ENCODE assay signal across 20 mouse cellular contexts in the genomic region with DNA sequence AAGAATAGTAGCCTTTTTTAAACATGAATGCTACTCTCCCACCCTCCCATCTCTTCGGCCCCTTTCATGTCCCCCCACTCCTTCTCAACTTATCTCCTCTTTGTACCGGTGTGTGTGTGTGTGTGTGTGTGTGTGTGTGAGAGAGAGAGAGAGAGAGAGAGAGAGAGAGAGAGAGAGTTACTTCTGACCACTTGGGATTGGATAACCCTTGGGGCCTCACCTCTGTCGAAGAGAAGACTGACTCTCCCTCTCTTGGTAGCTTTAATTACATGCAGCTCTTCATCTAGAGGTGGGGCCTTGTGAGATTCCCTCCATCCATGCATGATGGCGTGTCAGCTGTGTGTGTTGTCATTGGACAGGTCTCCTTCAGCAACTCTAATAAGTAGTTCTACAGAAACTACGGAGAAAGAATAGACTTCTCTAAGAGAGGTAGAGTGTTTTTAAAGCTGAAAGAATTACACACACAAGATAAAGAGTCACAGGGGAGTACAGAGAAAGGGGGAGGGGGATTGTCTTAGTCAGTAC. TPM values are rescaled to one million over a fixed set of nuclear protein-coding genes. Genes with fewer than 3 reads are reported as not detected.
A peak's percentile ranks its signal among the peaks of the same experiment; 100 is the strongest.
DNase-seq lines count a peak whose midpoint lies in the region; ATAC-seq and TF ChIP-seq lines count a peak whose summit lies in the region.
"Had no signal": no experiment of that assay in that cellular context is flagged by ENCODE, and none has a peak within 500 bp of the region (broad histone marks: within the 10 kb centered on the region; RNA-seq: fewer than 3 reads in every experiment).

No protein-coding gene starts in this region.

- H3K4me1 ChIP-seq in intestine, embryonic 16.5 days (ENCODE audit: control insufficient read depth, insufficient read depth, low read length): peaks cover 17% of the 10 kb centered on the region
- peaks cover 18% of the 10 kb centered on the region for H3K4me1 ChIP-seq in intestine, embryonic 15.5 days (replicated peaks)
- H3K4me1 ChIP-seq in megakaryocyte, embryonic 14.5 days: peaks cover 75% of the 10 kb centered on the region
- H3K4me1 ChIP-seq in ES-Bruce4 (ENCODE audit: control insufficient read depth, insufficient read depth, low read length): peaks cover 3% of the 10 kb centered on the region
- H3K4me1 ChIP-seq: forebrain, embryonic 12.5 days had no signal

- H3K36me3 ChIP-seq in intestine, embryonic 16.5 days (ENCODE audit: control insufficient read depth, insufficient read depth, low read length): 0 out of 2 replicates have a peak, but pooled peaks cover 3% of the 10 kb centered on the region
- H3K36me3 ChIP-seq in intestine, embryonic 15.5 days: peaks cover 4% of the 10 kb centered on the region; the same call in 1 of the 2 replicates
- H3K36me3 ChIP-seq in megakaryocyte, embryonic 14.5 days (replicated peaks; ENCODE audit: low read length): peaks cover 55% of the 10 kb centered on the region
- no peaks in the 10 kb centered on the region for H3K36me3 ChIP-seq in ES-Bruce4 (ENCODE audit: control insufficient read depth, insufficient read depth, low read length, poor library complexity, severe bottlenecking)

- H3K27me3 ChIP-seq in intestine, embryonic 16.5 days (replicated peaks; ENCODE audit: control insufficient read depth, insufficient read depth, low read length): no peaks in the 10 kb centered on the region
- no peaks in the 10 kb centered on the region for H3K27me3 ChIP-seq in intestine, embryonic 15.5 days (replicated peaks)
- H3K27me3 ChIP-seq in megakaryocyte, embryonic 14.5 days (replicated peaks): no peaks in the 10 kb centered on the region
- H3K27me3 ChIP-seq in ES-Bruce4 (ENCODE audit: control insufficient read depth, insufficient read depth, low read length, poor library complexity, severe bottlenecking): no peaks in the 10 kb centered on the region
- H3K27me3 ChIP-seq: forebrain, embryonic 12.5 days; heart, embryonic 12.5 days; neural tube, embryonic 13.5 days had no signal

- no peak overlapping the region for H3K4me2 ChIP-seq in intestine, embryonic 16.5 days (ENCODE audit: low read depth, low read length)
- H3K4me2 ChIP-seq in intestine, embryonic 15.5 days (replicated peaks): no peak overlapping the region
- H3K4me2 ChIP-seq: forebrain, embryonic 12.5 days; heart, embryonic 12.5 days; neural tube, embryonic 13.5 days had no signal

- peak; percentile 50 for DNase-seq in induced T-regulatory cell, adult 2 months (ENCODE audit: low read depth)
- DNase-seq in cerebellum, adult 9-11 months: no peak
- DNase-seq: layer of hippocampus, postnatal 36 days had no signal

- 79% methylated on average over 5 of the region's 5 CpGs for WGBS in intestine, embryonic 16.5 days
- WGBS in intestine, embryonic 15.5 days: 82% methylated on average over 5 of the region's 5 CpGs

- peak overlapping the region; percentile 16; the same call in 1 of the 2 replicates for H3K27ac ChIP-seq in intestine, embryonic 16.5 days (ENCODE audit: low read length)
- H3K27ac ChIP-seq in intestine, embryonic 15.5 days: no peak overlapping the region
- 0 out of 2 replicates have a peak overlapping the region, but pooled peaks have one; percentile 58 for H3K27ac ChIP-seq in ES-Bruce4 (ENCODE audit: insufficient read depth, low read length)
- H3K27ac ChIP-seq: embryonic facial prominence, embryonic 10.5 days; forebrain, embryonic 12.5 days; midbrain, embryonic 10.5 days; neural tube, embryonic 13.5 days had no signal

- no peaks in the 10 kb centered on the region for H3K9me3 ChIP-seq in intestine, embryonic 16.5 days (ENCODE audit: control insufficient read depth, low read length)
- H3K9me3 ChIP-seq in intestine, embryonic 15.5 days: no peaks in the 10 kb centered on the region
- no peaks in the 10 kb centered on the region for H3K9me3 ChIP-seq in megakaryocyte, embryonic 14.5 days
- H3K9me3 ChIP-seq in ES-Bruce4 (replicated peaks; ENCODE audit: control insufficient read depth, insufficient read depth, low read length, poor library complexity, severe bottlenecking): no peaks in the 10 kb centered on the region
- H3K9me3 ChIP-seq: embryonic facial prominence, embryonic 10.5 days; forebrain, embryonic 12.5 days; heart, embryonic 12.5 days; midbrain, embryonic 10.5 days; neural tube, embryonic 13.5 days had no signal

- no peak for TF ChIP-seq CTCF in ES-Bruce4 (IDR thresholded peaks at IDR 0.05; ENCODE audit: low read depth, low read length)

- H3K4me3 ChIP-seq in intestine, embryonic 16.5 days (ENCODE audit: low read length): no peak overlapping the region
- H3K4me3 ChIP-seq in intestine, embryonic 15.5 days (replicated peaks): no peak overlapping the region
- peak overlapping the region; percentile 38 for H3K4me3 ChIP-seq in megakaryocyte, embryonic 14.5 days (replicated peaks)
- no peak overlapping the region for H3K4me3 ChIP-seq in ES-Bruce4 (ENCODE audit: low read depth, low read length)
- H3K4me3 ChIP-seq: embryonic facial prominence, embryonic 10.5 days; forebrain, embryonic 12.5 days; gastrocnemius, adult 2 months; heart, embryonic 12.5 days; layer of hippocampus, adult 2 months; midbrain, embryonic 10.5 days; neural tube, embryonic 13.5 days had no signal

- no peak for TF ChIP-seq POLR2A in ES-Bruce4 (IDR thresholded peaks at IDR 0.05; ENCODE audit: insufficient read depth, low read length)

- ATAC-seq in intestine, embryonic 16.5 days: no peak
- ATAC-seq in intestine, embryonic 15.5 days: no peak
- ATAC-seq in megakaryocyte, adult 5-6 weeks (ENCODE audit: poor library complexity, severe bottlenecking): no peak

- H3K9ac ChIP-seq in intestine, embryonic 16.5 days (ENCODE audit: low read depth, low read length): no peak overlapping the region
- H3K9ac ChIP-seq in intestine, embryonic 15.5 days: no peak overlapping the region
- H3K9ac ChIP-seq in ES-Bruce4 (ENCODE audit: low read depth, poor library complexity, severe bottlenecking): no peak overlapping the region
- H3K9ac ChIP-seq: forebrain, embryonic 12.5 days; heart, embryonic 12.5 days; liver, postnatal 0 days; neural tube, embryonic 13.5 days had no signal

- TF ChIP-seq EP300 in ES-Bruce4 (IDR thresholded peaks at IDR 0.05; ENCODE audit: insufficient read depth, low read depth, low read length): no peak

RNA-seq across cellular contexts. Expression of a gene that starts 53.5 kb away (rescaled TPM):
- polyA plus RNA-seq in intestine, embryonic 16.5 days (2015; fragmentation: Nextera tagmentation; extraction: Ambion mirVana): 3,214 and 4,275 TPM in 2 replicates
- 1,502 and 1,827 TPM in 2 replicates for polyA plus RNA-seq in intestine, embryonic 15.5 days (2015; fragmentation: Nextera tagmentation; extraction: Ambion mirVana)
- 1.4 and 1.8 TPM in 2 replicates for polyA plus RNA-seq in megakaryocyte, embryonic 14.5 days (2012; ENCODE audit: insufficient read depth, low replicate concordance)
- not detected in 2 replicates for total RNA-seq in megakaryocyte, adult 5-6 weeks (2015)
- total RNA-seq in megakaryocyte, adult 5-6 weeks (2017): not detected in 2 replicates
- polyA plus RNA-seq in ES-Bruce4 (2011; ENCODE audit: insufficient read depth, insufficient read length, low read depth, missing spikeins): not detected in 2 replicates
- total RNA-seq: common myeloid progenitor, adult 5-6 weeks; gastrocnemius, adult 2 months; layer of hippocampus, adult 2 months; layer of hippocampus, postnatal 36 days; monocyte, adult 5-6 weeks had no signal
- polyA plus RNA-seq: C2C12; inflammation-experienced regulatory T-cells, adult 6 months had no signal

Comparison
In these comparisons a context has a peak if more than half of its experiments do, and no peak if none do; other contexts are left out.
1. RNA of a gene that starts 53.5 kb away (polyA plus RNA-seq): 3,214 to 4,275 TPM in intestine, embryonic 16.5 days and 1,502 to 1,827 TPM in intestine, embryonic 15.5 days; 1.4 to 1.8 TPM in megakaryocyte, embryonic 14.5 days and not detected in ES-Bruce4; every median in the first group is over 100 times any median in the second.